Mouse (Mus musculus): Measurements from ENCODE around the gene Pmel. TPM values are rescaled to one million over a fixed set of nuclear protein-coding genes. Genes with fewer than 3 reads are reported as not detected.

Gene Pmel
- polyA plus RNA-seq, 1 experiment, result 0.67 TPM

GRCm38 (mm10) chr10:128731002-128731433, 27.0 kb downstream of the Pmel start:
- TF ChIP-seq CTCF (IDR thresholded peaks at IDR 0.05; ENCODE audit: low read depth, low read length) (peak; percentile 53), POLR2A (IDR thresholded peaks at IDR 0.05; ENCODE audit: borderline replicate concordance, low read depth, low read length) (no peak)
- Histone ChIP-seq H3K4me3 (ENCODE audit: insufficient read depth, low read length) (no peak overlapping the region), H3K4me1 (ENCODE audit: control insufficient read depth, insufficient read depth, low read length) (peaks cover 5% of the 10 kb centered on the region), H3K27ac (ENCODE audit: insufficient read depth, low read depth, low read length) (no peak overlapping the region)

GRCm38 (mm10) chr10:128731992-128732391, 28.0 kb downstream of the Pmel start:
- H3K27ac ChIP-seq (ENCODE audit: insufficient read depth, low read depth, low read length), result no peak overlapping the region
- TF ChIP-seq POLR2A (IDR thresholded peaks at IDR 0.05; ENCODE audit: borderline replicate concordance, low read depth, low read length) (no peak), CTCF (IDR thresholded peaks at IDR 0.05; ENCODE audit: low read depth, low read length) (no peak)
- H3K4me1 ChIP-seq (ENCODE audit: control insufficient read depth, insufficient read depth, low read length), result peaks cover 8% of the 10 kb centered on the region
- H3K4me3 ChIP-seq (ENCODE audit: insufficient read depth, low read length), result no peak overlapping the region

GRCm38 (mm10) chr10:128737435-128737834, 33.4 kb downstream of the Pmel start:
- Histone ChIP-seq H3K4me1 (ENCODE audit: control insufficient read depth, insufficient read depth, low read length) (peaks cover 7% of the 10 kb centered on the region), H3K4me3 (ENCODE audit: insufficient read depth, low read length) (no peak overlapping the region), H3K27ac (ENCODE audit: insufficient read depth, low read depth, low read length) (no peak overlapping the region)
- TF ChIP-seq POLR2A (IDR thresholded peaks at IDR 0.05; ENCODE audit: borderline replicate concordance, low read depth, low read length) (no peak), CTCF (IDR thresholded peaks at IDR 0.05; ENCODE audit: low read depth, low read length) (no peak)

GRCm38 (mm10) chr10:128740296-128740695, 36.3 kb downstream of the Pmel start:
- no peak overlapping the region for H3K27ac ChIP-seq (ENCODE audit: insufficient read depth, low read depth, low read length)
- no peak overlapping the region for H3K4me3 ChIP-seq (ENCODE audit: insufficient read depth, low read length)
- peaks cover 16% of the 10 kb centered on the region for H3K4me1 ChIP-seq (ENCODE audit: control insufficient read depth, insufficient read depth, low read length)
- no peak for TF ChIP-seq CTCF (IDR thresholded peaks at IDR 0.05; ENCODE audit: low read depth, low read length)

- Histone ChIP-seq H3K4me1 (ENCODE audit: control insufficient read depth, insufficient read depth, low read length) (peaks cover 21% of the 10 kb centered on the region), H3K4me3 (ENCODE audit: insufficient read depth, low read length) (no peak overlapping the region), H3K27ac (ENCODE audit: insufficient read depth, low read depth, low read length) (no peak overlapping the region)
- TF ChIP-seq POLR2A (IDR thresholded peaks at IDR 0.05; ENCODE audit: borderline replicate concordance, low read depth, low read length) (no peak), CTCF (IDR thresholded peaks at IDR 0.05; ENCODE audit: low read depth, low read length) (no peak)
Measured at GRCm38 (mm10) chr10:128742616-128743015, 38.6 kb downstream of the Pmel start.

- TF ChIP-seq POLR2A (IDR thresholded peaks at IDR 0.05; ENCODE audit: borderline replicate concordance, low read depth, low read length), result no peak
- no peak for TF ChIP-seq CTCF (IDR thresholded peaks at IDR 0.05; ENCODE audit: low read depth, low read length)
- Histone ChIP-seq H3K4me3 (ENCODE audit: insufficient read depth, low read length) (peak overlapping the region; percentile 70), H3K4me1 (ENCODE audit: control insufficient read depth, insufficient read depth, low read length) (peaks cover 21% of the 10 kb centered on the region), H3K27ac (ENCODE audit: insufficient read depth, low read depth, low read length) (no peak overlapping the region)
Measured at GRCm38 (mm10) chr10:128743235-128743634, 39.2 kb downstream of the Pmel start.

- peak overlapping the region; percentile 70 for H3K4me3 ChIP-seq (ENCODE audit: insufficient read depth, low read length)
- no peak for TF ChIP-seq CTCF (IDR thresholded peaks at IDR 0.05; ENCODE audit: low read depth, low read length)
- TF ChIP-seq POLR2A (IDR thresholded peaks at IDR 0.05; ENCODE audit: borderline replicate concordance, low read depth, low read length), result no peak
- H3K4me1 ChIP-seq (ENCODE audit: control insufficient read depth, insufficient read depth, low read length), result peaks cover 21% of the 10 kb centered on the region
- H3K27ac ChIP-seq (ENCODE audit: insufficient read depth, low read depth, low read length), result no peak overlapping the region
Measured at GRCm38 (mm10) chr10:128743791-128744191, 39.8 kb downstream of the Pmel start.

- TF ChIP-seq POLR2A (IDR thresholded peaks at IDR 0.05; ENCODE audit: borderline replicate concordance, low read depth, low read length) (no peak), CTCF (IDR thresholded peaks at IDR 0.05; ENCODE audit: low read depth, low read length) (0 out of 2 replicates have a peak, but pooled peaks have one; percentile 10)
- no peak overlapping the region for H3K27ac ChIP-seq (ENCODE audit: insufficient read depth, low read depth, low read length)
- H3K4me1 ChIP-seq (ENCODE audit: control insufficient read depth, insufficient read depth, low read length), result peaks cover 24% of the 10 kb centered on the region
- peak overlapping the region; percentile 70 for H3K4me3 ChIP-seq (ENCODE audit: insufficient read depth, low read length)
Measured at GRCm38 (mm10) chr10:128744211-128744610, 40.2 kb downstream of the Pmel start.

- H3K4me1 ChIP-seq (ENCODE audit: control insufficient read depth, insufficient read depth, low read length), result peaks cover 28% of the 10 kb centered on the region
- TF ChIP-seq CTCF (IDR thresholded peaks at IDR 0.05; ENCODE audit: low read depth, low read length) (no peak), POLR2A (IDR thresholded peaks at IDR 0.05; ENCODE audit: borderline replicate concordance, low read depth, low read length) (no peak)
- H3K4me3 ChIP-seq (ENCODE audit: insufficient read depth, low read length), result peak within 1 kb of the TSS; percentile 70
- no peak within 1 kb of the TSS for H3K27ac ChIP-seq (ENCODE audit: insufficient read depth, low read depth, low read length)
Measured at GRCm38 (mm10) chr10:128744680-128745601, 40.9 kb downstream of the Pmel start, which contains the start of gene Dgka. Gene Dgka (minus strand): TSS chr10:128744855.

- Histone ChIP-seq H3K4me1 (ENCODE audit: control insufficient read depth, insufficient read depth, low read length) (peaks cover 32% of the 10 kb centered on the region), H3K27ac (ENCODE audit: insufficient read depth, low read depth, low read length) (no peak overlapping the region), H3K4me3 (ENCODE audit: insufficient read depth, low read length) (no peak overlapping the region)
- TF ChIP-seq POLR2A (IDR thresholded peaks at IDR 0.05; ENCODE audit: borderline replicate concordance, low read depth, low read length), result no peak
- no peak for TF ChIP-seq CTCF (IDR thresholded peaks at IDR 0.05; ENCODE audit: low read depth, low read length)
Measured at GRCm38 (mm10) chr10:128745946-128746613, 42.1 kb downstream of the Pmel start.
